Mouse (Mus musculus) MEL (cell line): Measurements from ENCODE around the gene Grk5. TPM values are rescaled to one million over a fixed set of nuclear protein-coding genes. Genes with fewer than 3 reads are reported as not detected.

Experiments used
- DNase-seq: peaks from one replicate; pipeline ENCODE4 v3.0.0; 2011; ENCODE audit warnings: low read depth, low spot score
- H3K27ac ChIP-seq: 2 replicates; pipeline ENCODE4 v1.5.1; 2012; ENCODE audit warnings: low read depth, mild to moderate bottlenecking, control low read depth, low read length, moderate library complexity; ENCODE audit not compliant: control insufficient read depth
- H3K27me3 ChIP-seq, 2 experiments: fragments of 150-350 bp in 1 of 2; sonication (generic) in 1 of 2; 2 replicates each; pipeline ENCODE4 v1.6.1; 2012; ENCODE audit warnings: low read length in 2 of 2, mild to moderate bottlenecking in 2 of 2, improper control_type of control experiment in 1 of 2, moderate library complexity in 1 of 2; ENCODE audit not compliant: insufficient read depth in 2 of 2, control insufficient read depth in 1 of 2
- H3K36me3 ChIP-seq, 2 experiments: 2 replicates each; pipeline ENCODE4 v1.6.1; 2012 to 2014; ENCODE audit warnings: low read length in 2 of 2, improper control_type of control experiment in 1 of 2, inconsistent platforms in 1 of 2, mild to moderate bottlenecking in 1 of 2; ENCODE audit not compliant: insufficient read depth in 2 of 2, control insufficient read depth in 1 of 2
- H3K4me1 ChIP-seq, 2 experiments: fragments of 150-350 bp in 1 of 2; sonication (generic) in 1 of 2; 2 replicates each; pipeline ENCODE4 v1.6.1; 2012; ENCODE audit warnings: low read length in 2 of 2, improper control_type of control experiment in 1 of 2, mild to moderate bottlenecking in 1 of 2; ENCODE audit not compliant: insufficient read depth in 2 of 2, control insufficient read depth in 1 of 2
- H3K4me3 ChIP-seq, 2 experiments: fragments of 150-350 bp in 1 of 2; sonication (generic) in 1 of 2; 2 replicates each; pipeline ENCODE4 v1.5.1; 2012; ENCODE audit warnings: low read depth in 2 of 2, low read length in 2 of 2, mild to moderate bottlenecking in 2 of 2, moderate library complexity in 2 of 2, control low read depth in 1 of 2, improper control_type of control experiment in 1 of 2; ENCODE audit not compliant: control insufficient read depth in 1 of 2, insufficient read depth in 1 of 2
- H3K79me2 ChIP-seq: 2 replicates; pipeline ENCODE4 v1.6.1; 2012; ENCODE audit warnings: mild to moderate bottlenecking, low read length, moderate library complexity; ENCODE audit not compliant: control insufficient read depth, poor library complexity, insufficient read depth
- H3K9ac ChIP-seq: 2 replicates; pipeline ENCODE4 v1.6.1; 2012; ENCODE audit warnings: low read depth, mild to moderate bottlenecking, control low read depth, low read length, moderate library complexity; ENCODE audit not compliant: control insufficient read depth, poor library complexity, severe bottlenecking
- H3K9me3 ChIP-seq: fragments of 150-350 bp; sonication (generic); replicated peaks from 2 replicates; pipeline ENCODE4 v1.6.1; 2012; ENCODE audit warnings: mild to moderate bottlenecking, low read length, improper control_type of control experiment, moderate library complexity; ENCODE audit not compliant: insufficient read depth
- BHLHE40 ChIP-seq: IDR thresholded peaks from 2 replicates; pipeline ENCODE4 v1.6.1; 2012; ENCODE audit warnings: low read depth, mild to moderate bottlenecking, inconsistent platforms, low read length, improper control_type of control experiment, borderline replicate concordance
- CHD1 ChIP-seq: IDR thresholded peaks from 2 replicates; pipeline ENCODE4 v1.6.1; 2012; ENCODE audit warnings: low read depth, mild to moderate bottlenecking, inconsistent platforms, low read length, improper control_type of control experiment
- E2F4 ChIP-seq: IDR thresholded peaks from 2 replicates; pipeline ENCODE4 v1.6.1; 2011; ENCODE audit warnings: low read depth, low read length, improper control_type of control experiment, borderline replicate concordance
- ELF1 ChIP-seq: IDR thresholded peaks from 2 replicates; pipeline ENCODE4 v1.6.1; 2014; ENCODE audit warnings: low read depth, mild to moderate bottlenecking, inconsistent platforms, low read length, improper control_type of control experiment, moderate library complexity
- EP300 ChIP-seq, 2 experiments: IDR thresholded peaks; 2 replicates each; pipeline ENCODE4 v1.6.1; 2011; ENCODE audit warnings: improper control_type of control experiment in 2 of 2, low read length in 2 of 2, low read depth in 1 of 2, mild to moderate bottlenecking in 1 of 2
- ETS1 ChIP-seq: IDR thresholded peaks from 2 replicates; pipeline ENCODE4 v1.6.1; 2012; ENCODE audit warnings: low read depth, mild to moderate bottlenecking, inconsistent platforms, low read length, improper control_type of control experiment, moderate library complexity
- GABPA ChIP-seq: IDR thresholded peaks from 2 replicates; pipeline ENCODE4 v1.6.1; 2012; ENCODE audit warnings: low read depth, mild to moderate bottlenecking, inconsistent platforms, low read length, improper control_type of control experiment, moderate library complexity
- GATA1 ChIP-seq: IDR thresholded peaks from 2 replicates; pipeline ENCODE4 v1.6.1; 2011; ENCODE audit warnings: low read depth, low read length, improper control_type of control experiment
- MAFK ChIP-seq: IDR thresholded peaks from 2 replicates; pipeline ENCODE4 v1.6.1; 2011; ENCODE audit warnings: low read depth, mild to moderate bottlenecking, low read length, improper control_type of control experiment, borderline replicate concordance
- MAX ChIP-seq: IDR thresholded peaks from 2 replicates; pipeline ENCODE4 v1.6.1; 2011; ENCODE audit warnings: low read length, improper control_type of control experiment
- MAZ ChIP-seq: IDR thresholded peaks from 2 replicates; pipeline ENCODE4 v1.6.1; 2012; ENCODE audit warnings: low read depth, mild to moderate bottlenecking, inconsistent platforms, low read length, improper control_type of control experiment
- MEF2A ChIP-seq: IDR thresholded peaks from 2 replicates; pipeline ENCODE4 v1.6.1; 2014; ENCODE audit warnings: low read depth, mild to moderate bottlenecking, inconsistent platforms, low read length, improper control_type of control experiment; ENCODE audit not compliant: poor library complexity, insufficient replicate concordance, severe bottlenecking; ENCODE audit errors: extremely low read depth
- MYC ChIP-seq: IDR thresholded peaks from 2 replicates; pipeline ENCODE4 v1.6.1; 2011; ENCODE audit warnings: low read depth, mild to moderate bottlenecking, low read length, improper control_type of control experiment, moderate library complexity
- NELFE ChIP-seq: IDR thresholded peaks from 2 replicates; pipeline ENCODE4 v1.6.1; 2011; ENCODE audit warnings: low read depth, low read length, improper control_type of control experiment
- NRF1 ChIP-seq: IDR thresholded peaks from 2 replicates; pipeline ENCODE4 v1.6.1; 2014; ENCODE audit warnings: low read depth, mild to moderate bottlenecking, inconsistent platforms, low read length, improper control_type of control experiment, moderate library complexity; ENCODE audit not compliant: poor library complexity, insufficient read depth, severe bottlenecking
- POLR2AphosphoS2 ChIP-seq: IDR thresholded peaks from 2 replicates; pipeline ENCODE4 v1.6.1; 2011; ENCODE audit warnings: low read length, improper control_type of control experiment
- POLR2AphosphoS5 ChIP-seq: IDR thresholded peaks from 2 replicates; pipeline ENCODE4 v1.6.1; 2012; ENCODE audit warnings: low read depth, borderline replicate concordance, mild to moderate bottlenecking, inconsistent platforms, low read length, moderate library complexity, mixed read lengths
- RAD21 ChIP-seq: IDR thresholded peaks from 2 replicates; pipeline ENCODE4 v1.6.1; 2011; ENCODE audit warnings: mild to moderate bottlenecking, low read depth, low read length, improper control_type of control experiment
- RCOR1 ChIP-seq: IDR thresholded peaks from 2 replicates; pipeline ENCODE4 v1.6.1; 2012; ENCODE audit warnings: low read depth, mild to moderate bottlenecking, inconsistent platforms, low read length, improper control_type of control experiment
- SIN3A ChIP-seq: IDR thresholded peaks from 2 replicates; pipeline ENCODE4 v1.6.1; 2012; ENCODE audit warnings: low read length, improper control_type of control experiment, inconsistent platforms
- TAL1 ChIP-seq: IDR thresholded peaks from 2 replicates; pipeline ENCODE4 v1.6.1; 2012; ENCODE audit warnings: mild to moderate bottlenecking, inconsistent platforms, low read length, moderate library complexity, mixed read lengths
- TBP ChIP-seq: IDR thresholded peaks from 2 replicates; pipeline ENCODE4 v1.8.0; 2011; ENCODE audit warnings: low read depth, low read length, improper control_type of control experiment
- USF1 ChIP-seq: IDR thresholded peaks from 2 replicates; pipeline ENCODE4 v1.6.1; 2014; ENCODE audit warnings: low read depth, mild to moderate bottlenecking, inconsistent platforms, low read length, improper control_type of control experiment, moderate library complexity
- USF2 ChIP-seq, 2 experiments: IDR thresholded peaks; 2 replicates each; pipeline ENCODE4 v1.6.1; 2011 to 2012; ENCODE audit warnings: improper control_type of control experiment in 2 of 2, low read length in 2 of 2, borderline replicate concordance in 1 of 2, inconsistent platforms in 1 of 2, low read depth in 1 of 2, mild to moderate bottlenecking in 1 of 2; ENCODE audit not compliant: insufficient read depth in 1 of 2
- ZKSCAN1 ChIP-seq: IDR thresholded peaks from 2 replicates; pipeline ENCODE4 v1.6.1; 2012; ENCODE audit warnings: low read depth, mild to moderate bottlenecking, inconsistent platforms, low read length, improper control_type of control experiment, moderate library complexity
- ZMIZ1 ChIP-seq: IDR thresholded peaks from 2 replicates; pipeline ENCODE4 v1.6.1; 2012; ENCODE audit warnings: low read depth, mild to moderate bottlenecking, inconsistent platforms, low read length, improper control_type of control experiment, moderate library complexity
- polyA plus RNA-seq, 2 experiments: library from polyadenylated mRNA; stranded (reverse) in 1 of 2; unstranded in 1 of 2; fragments of >175 nt in 1 of 2; fragments of >200 nt in 1 of 2; gene quantifications; 2 replicates each; pipeline versions ENCODE4 v1.2.1 to v1.2.4; 2012; ENCODE audit warnings: low replicate concordance in 2 of 2, low read depth in 1 of 2; ENCODE audit not compliant: insufficient read length in 2 of 2, insufficient read depth in 1 of 2, missing spikeins in 1 of 2
- total RNA-seq: library from RNA; depleted of rRNA; stranded (reverse); fragments of 300-350 nt; gene quantifications from 2 replicates; pipeline ENCODE4 v1.2.3, GENCODE M21; 2012

Grk5 gene
- total and polyA plus RNA-seq, 3 experiments: 4.2 to 8.1 TPM; not detected in 1

- TF ChIP-seq ZMIZ1 (peak; percentile 88), MAZ (peak; percentile 93), SIN3A (peak; percentile 96), GABPA (no peak), BHLHE40 (peak; percentile 74)
Measured at GRCm38 (mm10) chr19:60872272-60872671, 17.3 kb upstream of the Grk5 start (continued).

- TF ChIP-seq NELFE (no peak), CHD1 (no peak; the same call in 1 of the 2 replicates), EP300 (IDR thresholded peaks at IDR 0.05; ENCODE audit: low read depth in 1 of 2, low read length in 2 of 2) (0 out of 4 replicates have a peak, but pooled peaks of 1 of the 2 experiments have one; percentile 42), POLR2AphosphoS2 (no peak)
- Histone ChIP-seq H3K36me3 (peaks cover 25 to 39% of the 10 kb centered on the region in 2 experiments), H3K9ac (peak overlapping the region; percentile 72), H3K9me3 (no peaks in the 10 kb centered on the region), H3K27ac (peak overlapping the region; percentile 96), H3K4me3 (peak overlapping the region; percentile 59 to 97), H3K79me2 (peaks cover 18% of the 10 kb centered on the region), H3K4me1 (peaks cover 22 to 26% of the 10 kb centered on the region in 2 experiments), H3K27me3 (no peaks in the 10 kb centered on the region)
- DNase-seq: peak; percentile 64
Measured at GRCm38 (mm10) chr19:60873501-60873900, 16.0 kb upstream of the Grk5 start.

DNA sequence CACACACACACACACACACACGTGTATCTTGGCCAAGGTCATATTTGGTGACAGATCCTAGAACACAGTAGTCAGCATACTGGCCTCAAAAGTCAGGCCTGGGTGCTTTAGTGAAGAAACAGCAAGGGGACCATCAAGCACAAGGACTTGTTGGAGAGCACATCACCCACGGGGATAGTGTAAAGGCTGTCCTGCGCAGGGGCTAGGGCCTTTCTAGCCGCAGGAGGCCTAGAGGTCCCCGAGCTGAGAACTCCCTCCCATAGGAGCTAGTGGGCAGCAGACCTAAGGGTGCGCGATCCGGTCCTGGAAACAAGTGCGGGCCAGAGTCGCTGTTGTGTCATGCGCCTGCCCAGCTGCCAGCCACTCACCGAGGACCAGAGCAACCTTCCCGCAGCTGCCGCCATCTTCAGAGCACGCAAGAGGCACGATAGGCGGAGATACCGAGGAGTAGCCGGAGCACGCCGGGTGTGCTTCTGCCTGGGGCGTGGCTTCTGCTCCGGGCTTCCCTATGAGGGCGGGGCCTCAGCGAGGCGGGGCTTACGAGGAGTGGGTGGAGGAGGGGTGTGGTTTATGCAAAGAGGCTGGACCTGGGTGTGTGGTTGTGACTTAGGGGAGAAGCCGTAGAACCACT lies 15.4 kb upstream of the Grk5 start, which contains the start of gene Prdx3:
TSS of gene Prdx3 (minus strand) at position 493 of the 631 bp plus-strand sequence.
- peaks cover 18% of the 10 kb centered on the region for H3K79me2 ChIP-seq
- H3K27ac ChIP-seq: peak within 1 kb of the TSS; percentile 96
- H3K4me3 ChIP-seq: peak within 1 kb of the TSS; percentile 59 to 97
- DNase-seq: peak; percentile 99
- no peaks in the 10 kb centered on the region for H3K9me3 ChIP-seq
- no peaks in the 10 kb centered on the region for H3K27me3 ChIP-seq
- H3K36me3 ChIP-seq: peaks cover 20 to 36% of the 10 kb centered on the region in 2 experiments
- H3K4me1 ChIP-seq: peaks cover 22 to 26% of the 10 kb centered on the region in 2 experiments
- H3K9ac ChIP-seq: peak within 1 kb of the TSS; percentile 72
- TF ChIP-seq GATA1 (no peak), MAFK (no peak), E2F4 (no peak), TBP (peak; percentile 91), NRF1 (peak; percentile 65), ZKSCAN1 (no peak), GABPA (no peak), MAX (peak; percentile 68), USF2 (IDR thresholded peaks at IDR 0.05; ENCODE audit: borderline replicate concordance in 1 of 2, insufficient read depth in 1 of 2, low read depth in 1 of 2, low read length in 2 of 2) (no peak), ELF1 (no peak), ZMIZ1 (peak; percentile 90; the same call in 1 of the 2 replicates), CHD1 (no peak; the same call in 1 of the 2 replicates), TAL1 (no peak), POLR2AphosphoS5 (0 out of 2 replicates have a peak, but pooled peaks have one; percentile 95), RCOR1 (no peak), RAD21 (no peak), MYC (peak; percentile 61), USF1 (no peak), BHLHE40 (no peak), ETS1 (no peak), EP300 (IDR thresholded peaks at IDR 0.05; ENCODE audit: low read depth in 1 of 2, low read length in 2 of 2) (no peak; a peak in 1 of 4 replicates), MEF2A (no peak; the same call in 1 of the 2 replicates)
